Comparison of ENCODE assay signal across 19 mouse cellular contexts in genomic region chr8:91684596-91685317, GRCm38 (mm10).
"Had no signal": no experiment of that assay in that cellular context is flagged by ENCODE, and none has a peak within 500 bp of the region (broad histone marks: within the 10 kb centered on the region; RNA-seq: fewer than 3 reads in every experiment).

No protein-coding gene starts in this region.

- H3K9ac ChIP-seq: liver, embryonic 13.5 days; lung, embryonic 14.5 days; neural tube, embryonic 12.5 days; neural tube, embryonic 15.5 days; stomach, embryonic 15.5 days had no signal

- H3K9me3 ChIP-seq: liver, embryonic 13.5 days; neural tube, embryonic 12.5 days; neural tube, embryonic 15.5 days; stomach, embryonic 15.5 days had no signal

- ATAC-seq: intestine, postnatal 0 days; lung, postnatal 0 days had no signal

- H3K4me3 ChIP-seq: layer of hippocampus, adult 2 months; liver, embryonic 13.5 days; megakaryocyte, embryonic 14.5 days; neural tube, embryonic 12.5 days; neural tube, embryonic 15.5 days; stomach, embryonic 15.5 days had no signal

- H3K27ac ChIP-seq: kidney, postnatal 0 days; layer of hippocampus, adult 2 months; liver, embryonic 13.5 days; neural tube, embryonic 12.5 days; neural tube, embryonic 15.5 days; stomach, embryonic 15.5 days had no signal

- H3K4me2 ChIP-seq: liver, embryonic 13.5 days; lung, embryonic 14.5 days; midbrain, embryonic 11.5 days; neural tube, embryonic 12.5 days; neural tube, embryonic 15.5 days; stomach, embryonic 15.5 days had no signal

- H3K4me1 ChIP-seq: liver, embryonic 13.5 days; megakaryocyte, embryonic 14.5 days; neural tube, embryonic 12.5 days; neural tube, embryonic 15.5 days; stomach, embryonic 15.5 days had no signal

- H3K27me3 ChIP-seq: stomach, embryonic 15.5 days had no signal

- H3K36me3 ChIP-seq: liver, embryonic 13.5 days; neural tube, embryonic 12.5 days; neural tube, embryonic 15.5 days; stomach, embryonic 15.5 days had no signal

- DNase-seq: kidney, adult 2 months; kidney, postnatal 25 days; layer of hippocampus, adult 9-11 months; liver, embryonic 13.5 days; lung, postnatal 36 days; midbrain, embryonic 14.5 days; right cerebral cortex, adult 18-20 months; spleen, adult 18-20 months; thymus, postnatal 25 days had no signal
